Mouse (Mus musculus) lung, embryonic 15.5 days (tissue): Measurements from ENCODE around the gene 4931422A03Rik. TPM values are rescaled to one million over a fixed set of nuclear protein-coding genes. Genes with fewer than 3 reads are reported as not detected.
A peak's percentile ranks its signal among the peaks of the same experiment; 100 is the strongest.

Source experiments
- ATAC-seq: fragments of 200-750 bp; cut with Nextera tagmentation; 2 replicates; pipeline ENCODE4 v1.8.0; 2017; ENCODE audit warnings: moderate number of reproducible peaks, borderline replicate concordance; ENCODE audit not compliant: low FRiP score, low TSS enrichment; ENCODE audit errors: extremely low read depth
- H3K27ac ChIP-seq: fragments of 300-500 bp; sonication (generic); 2 replicates; pipeline ENCODE4 v1.5.1; 2015; ENCODE audit warnings: moderate library complexity, mild to moderate bottlenecking, inconsistent platforms
- H3K27me3 ChIP-seq: fragments of 300-500 bp; sonication (generic); 2 replicates; pipeline ENCODE4 v1.6.1; 2015; ENCODE audit warnings: inconsistent platforms
- H3K36me3 ChIP-seq: fragments of 300-500 bp; sonication (generic); 2 replicates; pipeline ENCODE4 v1.6.1; 2015; ENCODE audit warnings: inconsistent platforms
- H3K4me1 ChIP-seq: fragments of 300-500 bp; sonication (generic); 2 replicates; pipeline ENCODE4 v1.6.1; 2015; ENCODE audit warnings: inconsistent platforms
- H3K4me2 ChIP-seq: fragments of 300-500 bp; sonication (generic); 2 replicates; pipeline ENCODE4 v1.6.1; 2015; ENCODE audit warnings: inconsistent platforms, mild to moderate bottlenecking, moderate library complexity
- H3K4me3 ChIP-seq: fragments of 300-500 bp; sonication (generic); 2 replicates; pipeline ENCODE4 v1.5.1; 2015; ENCODE audit warnings: mild to moderate bottlenecking, inconsistent platforms
- H3K9ac ChIP-seq: fragments of 300-500 bp; sonication (generic); 2 replicates; pipeline ENCODE4 v1.6.1; 2015; ENCODE audit warnings: inconsistent platforms
- H3K9me3 ChIP-seq: fragments of 300-500 bp; sonication (generic); 2 replicates; pipeline ENCODE4 v1.6.1; 2016; ENCODE audit warnings: inconsistent platforms
- WGBS: fragments of 180-500 bp; shearing (Covaris S2); methylation state at CpG from one replicate; pipeline ENCODE4 v1.1.7; 2015; 5-methylcytosine and 5-hydroxymethylcytosine counted together
- polyA plus RNA-seq: library from polyadenylated mRNA; unstranded; fragments of >200 nt; fragmentation: Nextera tagmentation; extraction: Ambion mirVana; gene quantifications from 2 replicates; pipeline ENCODE4 v1.2.1, GENCODE M21; 2015

Gene 4931422A03Rik
- polyA plus RNA-seq, 1 experiment from 2014 or later, result 2.8 TPM

DNA sequence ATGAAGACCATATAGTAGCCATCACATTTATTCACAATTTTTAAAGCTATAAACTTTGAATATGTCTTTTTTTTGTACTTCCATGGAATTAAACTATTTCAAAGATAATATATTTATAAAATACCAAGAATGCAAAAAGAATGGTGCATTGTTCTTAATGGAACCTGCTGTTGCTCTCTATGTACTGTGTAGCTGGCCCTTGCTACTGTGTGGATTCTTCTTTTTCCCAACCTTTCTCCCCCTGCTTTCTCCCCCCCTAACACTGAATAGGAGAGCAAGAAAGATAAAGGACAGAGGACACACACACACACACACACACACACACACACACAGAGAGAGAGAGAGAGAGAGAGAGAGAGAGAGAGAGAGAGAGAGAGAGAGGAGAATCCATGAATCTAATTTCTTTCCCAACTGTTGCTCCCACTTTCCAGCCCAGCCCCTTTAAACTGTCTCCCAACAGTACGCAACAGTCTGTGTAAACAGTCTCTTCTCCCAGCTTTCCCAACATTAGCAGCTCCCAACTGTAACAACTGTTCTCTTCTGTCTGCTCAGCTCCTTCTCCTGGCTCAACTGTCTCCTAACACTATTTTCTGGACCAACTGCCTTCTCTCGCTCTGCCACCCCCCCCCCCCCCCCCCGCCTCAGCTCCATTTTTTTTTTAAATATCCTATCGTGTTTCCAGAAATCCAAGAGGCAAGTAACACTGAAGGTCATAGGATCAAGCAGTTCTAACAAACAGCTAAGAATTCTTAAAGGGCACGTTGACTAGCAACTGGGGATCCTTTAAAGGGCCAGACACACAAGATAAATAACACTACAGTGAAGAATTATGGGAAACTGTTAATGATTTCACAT, 15.7 kb upstream of the 4931422A03Rik start:
- ATAC-seq, result peak; percentile 81; the same call in 1 of the 2 replicates
- no peaks in the 10 kb centered on the region for H3K4me1 ChIP-seq
- no peaks in the 10 kb centered on the region for H3K27me3 ChIP-seq
- H3K36me3 ChIP-seq, result peaks cover 19% of the 10 kb centered on the region
- no peaks in the 10 kb centered on the region for H3K9me3 ChIP-seq
- peak overlapping the region; percentile 50; the same call in 1 of the 2 replicates for H3K27ac ChIP-seq
- no peak overlapping the region for H3K4me2 ChIP-seq
- no peak overlapping the region for H3K9ac ChIP-seq
- H3K4me3 ChIP-seq, result no peak overlapping the region
- WGBS, result 17% methylated on average over 4 of the region's 5 CpGs

- 75% methylated on average over 15 of the region's 15 CpGs for WGBS
- peaks cover 15% of the 10 kb centered on the region for H3K36me3 ChIP-seq
These were observed 14.6 kb upstream of the 4931422A03Rik start for GRCm38 (mm10) chr2:104042766-104043165.

GRCm38 (mm10) chr2:104041632-104042031, 13.5 kb upstream of the 4931422A03Rik start:
- WGBS, result 58% methylated on average over 5 of the region's 5 CpGs
- Histone ChIP-seq H3K4me3 (no peak overlapping the region), H3K36me3 (peaks cover 23% of the 10 kb centered on the region), H3K4me1 (no peaks in the 10 kb centered on the region), H3K9me3 (no peaks in the 10 kb centered on the region), H3K4me2 (no peak overlapping the region), H3K27ac (no peak overlapping the region), H3K9ac (no peak overlapping the region), H3K27me3 (no peaks in the 10 kb centered on the region)
- no peak for ATAC-seq

More at GRCm38 (mm10) chr2:104042766-104043165, 14.6 kb upstream of the 4931422A03Rik start:
- Histone ChIP-seq H3K27ac (no peak overlapping the region), H3K27me3 (no peaks in the 10 kb centered on the region), H3K4me3 (no peak overlapping the region), H3K9ac (no peak overlapping the region), H3K4me1 (no peaks in the 10 kb centered on the region), H3K9me3 (no peaks in the 10 kb centered on the region), H3K4me2 (no peak overlapping the region)
- ATAC-seq, result no peak

GRCm38 (mm10) chr2:104038236-104038635, 10.1 kb upstream of the 4931422A03Rik start:
- H3K27ac ChIP-seq, result no peak overlapping the region
- H3K9ac ChIP-seq, result no peak overlapping the region
- no peaks in the 10 kb centered on the region for H3K4me1 ChIP-seq
- 67% methylated on average over 2 of the region's 2 CpGs for WGBS
- H3K4me2 ChIP-seq, result no peak overlapping the region
- no peaks in the 10 kb centered on the region for H3K9me3 ChIP-seq
- ATAC-seq, result no peak
- H3K27me3 ChIP-seq, result no peaks in the 10 kb centered on the region
- H3K36me3 ChIP-seq, result peaks cover 28% of the 10 kb centered on the region
- no peak overlapping the region for H3K4me3 ChIP-seq

- no peaks in the 10 kb centered on the region for H3K4me1 ChIP-seq
- peaks cover 33% of the 10 kb centered on the region for H3K36me3 ChIP-seq
- H3K4me3 ChIP-seq, result no peak overlapping the region
- H3K27me3 ChIP-seq, result no peaks in the 10 kb centered on the region
- 47% methylated on average over 3 of the region's 3 CpGs for WGBS
- H3K27ac ChIP-seq, result no peak overlapping the region
- H3K4me2 ChIP-seq, result no peak overlapping the region
- no peak for ATAC-seq
- no peak overlapping the region for H3K9ac ChIP-seq
- no peaks in the 10 kb centered on the region for H3K9me3 ChIP-seq
These were observed 8.2 kb upstream of the 4931422A03Rik start for GRCm38 (mm10) chr2:104036316-104036715.

DNA sequence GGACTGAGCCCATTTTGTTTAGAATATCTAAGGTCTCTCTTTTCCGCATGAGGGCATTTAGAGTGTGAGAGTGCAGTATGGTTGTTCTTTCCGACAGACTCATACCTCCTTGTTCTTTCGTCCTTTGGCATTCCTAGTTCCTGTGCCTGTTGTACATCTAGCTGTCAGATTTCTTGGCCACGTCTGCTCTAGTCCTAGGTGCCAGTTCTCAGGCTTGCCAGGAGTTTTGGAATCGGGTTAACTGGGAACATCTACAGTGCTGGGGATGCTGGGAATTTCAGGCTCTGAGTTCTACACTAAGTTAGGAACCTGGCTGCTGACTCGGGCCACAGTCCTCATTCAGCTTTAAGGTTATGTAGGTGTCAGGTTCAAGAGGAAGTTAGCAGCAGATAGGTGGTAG, 7.4 kb upstream of the 4931422A03Rik start:
- H3K4me3 ChIP-seq, result no peak overlapping the region
- H3K27me3 ChIP-seq, result no peaks in the 10 kb centered on the region
- WGBS, result 81% methylated on average over 6 of the region's 6 CpGs
- no peak for ATAC-seq
- H3K9me3 ChIP-seq, result no peaks in the 10 kb centered on the region
- no peak overlapping the region for H3K27ac ChIP-seq
- H3K36me3 ChIP-seq, result peaks cover 33% of the 10 kb centered on the region
- no peak overlapping the region for H3K4me2 ChIP-seq
- no peaks in the 10 kb centered on the region for H3K4me1 ChIP-seq
- H3K9ac ChIP-seq, result no peak overlapping the region

DNA sequence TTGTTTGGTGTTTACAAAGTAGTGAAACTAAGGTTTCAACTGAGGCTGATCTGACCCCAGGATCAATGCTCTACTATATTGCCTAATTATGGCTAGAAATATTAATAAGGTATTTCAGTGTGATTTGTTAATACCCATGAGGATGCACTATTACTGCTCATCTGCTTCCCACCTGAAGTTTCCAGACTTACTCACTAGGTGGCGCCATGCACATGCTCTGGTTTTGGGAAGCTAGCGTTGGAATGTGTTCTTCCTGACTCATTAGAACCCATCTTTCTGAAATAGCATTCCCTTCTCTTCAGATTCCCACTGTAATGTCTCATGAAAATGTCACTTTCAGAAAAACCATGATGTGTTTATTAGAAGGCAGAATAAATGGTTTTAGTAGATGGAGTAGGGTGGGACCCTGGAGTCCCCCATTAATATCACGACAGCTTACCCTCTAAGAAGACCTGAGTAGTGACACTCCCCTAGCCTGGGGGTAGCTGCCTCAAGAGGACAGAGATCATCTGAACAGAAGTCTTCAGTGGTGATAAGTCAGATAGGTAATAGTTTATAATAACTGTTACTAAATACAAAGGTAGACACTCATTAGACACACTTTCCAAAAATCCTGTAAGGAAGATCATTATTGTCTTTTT, 6.8 kb upstream of the 4931422A03Rik start:
- 0 out of 2 replicates have a peak, but pooled peaks cover 2% of the 10 kb centered on the region for H3K4me1 ChIP-seq
- no peak overlapping the region for H3K9ac ChIP-seq
- H3K4me3 ChIP-seq, result no peak overlapping the region
- no peaks in the 10 kb centered on the region for H3K9me3 ChIP-seq
- peaks cover 33% of the 10 kb centered on the region for H3K36me3 ChIP-seq
- no peaks in the 10 kb centered on the region for H3K27me3 ChIP-seq
- H3K4me2 ChIP-seq, result no peak overlapping the region
- H3K27ac ChIP-seq, result no peak overlapping the region
- 29% methylated on average over 3 of the region's 3 CpGs for WGBS
- ATAC-seq, result no peak

GRCm38 (mm10) chr2:104032056-104032455, 3.9 kb upstream of the 4931422A03Rik start:
- Histone ChIP-seq H3K27ac (no peak overlapping the region), H3K4me2 (no peak overlapping the region), H3K27me3 (no peaks in the 10 kb centered on the region), H3K9ac (no peak overlapping the region), H3K36me3 (peaks cover 26% of the 10 kb centered on the region; the same call in 1 of the 2 replicates), H3K9me3 (no peaks in the 10 kb centered on the region), H3K4me3 (no peak overlapping the region), H3K4me1 (peaks cover 19% of the 10 kb centered on the region)
- no peak for ATAC-seq
- WGBS, result 87% methylated on average over 3 of the region's 3 CpGs

DNA sequence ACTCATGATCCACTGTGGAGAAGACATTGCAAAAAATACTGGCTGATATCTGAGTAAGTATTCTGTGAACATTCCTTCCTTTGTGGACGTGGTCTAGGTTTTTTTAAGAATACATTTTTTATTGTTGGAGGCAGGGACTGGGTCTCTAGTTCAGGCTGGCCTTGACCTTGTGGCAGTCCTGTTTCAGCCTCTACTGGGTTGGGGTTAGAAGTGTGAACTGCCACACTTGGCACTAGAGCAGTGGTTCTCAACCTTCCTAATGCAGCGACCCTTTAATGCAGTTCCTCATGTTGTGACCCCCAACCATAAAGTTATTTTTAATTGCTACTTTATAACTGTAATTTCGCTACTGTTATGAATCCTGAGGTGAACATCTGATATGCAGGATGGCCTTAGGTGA, 2.2 kb upstream of the 4931422A03Rik start:
- 76% methylated on average over 3 of the region's 3 CpGs for WGBS
- Histone ChIP-seq H3K27ac (no peak overlapping the region), H3K36me3 (peaks cover 13% of the 10 kb centered on the region; the same call in 1 of the 2 replicates), H3K4me3 (no peak overlapping the region), H3K4me1 (peaks cover 19% of the 10 kb centered on the region), H3K9me3 (no peaks in the 10 kb centered on the region), H3K27me3 (no peaks in the 10 kb centered on the region), H3K9ac (no peak overlapping the region), H3K4me2 (no peak overlapping the region)
- ATAC-seq, result no peak

- Histone ChIP-seq H3K4me3 (peak overlapping the region; percentile 97), H3K9ac (peak overlapping the region; percentile 98; the same call in 1 of the 2 replicates), H3K4me2 (peak overlapping the region; percentile 71), H3K9me3 (no peaks in the 10 kb centered on the region), H3K27me3 (no peaks in the 10 kb centered on the region), H3K36me3 (peaks cover 11% of the 10 kb centered on the region; the same call in 1 of the 2 replicates), H3K27ac (no peak overlapping the region), H3K4me1 (peaks cover 19% of the 10 kb centered on the region)
- WGBS, result 49% methylated on average over 2 of the region's 2 CpGs
- no peak for ATAC-seq
These were observed 913 bp upstream of the 4931422A03Rik start for GRCm38 (mm10) chr2:104029074-104029473.

- ATAC-seq, result peak; percentile 98
These were observed 563 bp downstream of the 4931422A03Rik start, which contains the start of gene Fbxo3 for GRCm38 (mm10) chr2:104027458-104028138. Gene Fbxo3 (plus strand): TSS chr2:104027721.

More at GRCm38 (mm10) chr2:104027458-104028138, 563 bp downstream of the 4931422A03Rik start, which contains the start of gene Fbxo3:
- Histone ChIP-seq H3K27ac (peak within 1 kb of the TSS; percentile 74), H3K9ac (peak within 1 kb of the TSS; percentile 98), H3K36me3 (peaks cover 5% of the 10 kb centered on the region; the same call in 1 of the 2 replicates), H3K4me3 (peak within 1 kb of the TSS; percentile 97), H3K4me2 (peak within 1 kb of the TSS; percentile 71), H3K27me3 (no peaks in the 10 kb centered on the region), H3K9me3 (no peaks in the 10 kb centered on the region), H3K4me1 (peaks cover 19% of the 10 kb centered on the region)
- under 1% methylated on average over 35 of the region's 44 CpGs for WGBS
